Mouse (Mus musculus): Measurements from ENCODE around the gene Phc1. TPM values are rescaled to one million over a fixed set of nuclear protein-coding genes. Genes with fewer than 3 reads are reported as not detected.

Gene Phc1
- total RNA-seq, 2 experiments from 2014 or later = 60.1 to 62.5 TPM

GRCm38 (mm10) chr6:122269170-122269569 lies 71.2 kb downstream of the Phc1 start:
- intact Hi-C loops (cut with DNase I) = no loop called here
- DNase-seq (ENCODE audit: low spot score in 2 of 2) = no peak

- intact Hi-C loops (cut with DNase I) = no loop called here
- peak; percentile 7 to 14 for DNase-seq (ENCODE audit: low spot score in 2 of 2)
These were observed 71.8 kb downstream of the Phc1 start for GRCm38 (mm10) chr6:122268561-122268960.

Other genes with a start within 250 kb of the Phc1 start
- under 1 TPM in 1 of 2 experiments, not detected in 1; 0.30 TPM for gene Klrg1, start 57.7 kb downstream of the Phc1 start, total RNA-seq (2021)
- gene M6pr, start 31.8 kb downstream of the Phc1 start, total RNA-seq (2021) = 10 to 100 TPM; 67.7 to 69.8 TPM
- 10 to 100 TPM; 73.0 to 92.4 TPM for gene Rimklb, start 158.2 kb upstream of the Phc1 start, total RNA-seq (2021)
- not detected for gene Mfap5, start 165.3 kb upstream of the Phc1 start, total RNA-seq (2021)
- gene Aicda, start 213.2 kb upstream of the Phc1 start, total RNA-seq (2021) = not detected

Data from left cerebral cortex, postnatal 36 days (tissue).